Mouse (Mus musculus) lung, postnatal 0 days (tissue): ENCODE measurements at regions not wholly inside any gene's neighbourhood (a gene's known extent, or its start where the extent isn't known, plus 50 kb on each side); places are given as distances from the start of the nearest gene placed in this dataset.

Experiments
- ATAC-seq: fragments of 200-750 bp; cut with Nextera tagmentation; 2 replicates; pipeline ENCODE4 v1.8.0; 2017; ENCODE audit warnings: moderate library complexity
- DNase-seq: peaks from one replicate; pipeline ENCODE4 v3.0.0-alpha.2; 2016; ENCODE audit warnings: low spot score
- H3K27ac ChIP-seq: fragments of 300-500 bp; sonication (generic); 2 replicates; pipeline ENCODE4 v1.5.1; 2014; ENCODE audit warnings: antibody characterized with exemption, mild to moderate bottlenecking, low read length, mixed read lengths
- H3K27me3 ChIP-seq: fragments of 300-500 bp; sonication (generic); replicated peaks from 2 replicates; pipeline ENCODE4 v1.6.1; 2014; ENCODE audit warnings: low read length, mixed read lengths; ENCODE audit not compliant: insufficient read depth
- H3K36me3 ChIP-seq: fragments of 300-500 bp; sonication (generic); 2 replicates; pipeline ENCODE4 v1.6.1; 2014; ENCODE audit warnings: low read length, mixed read lengths; ENCODE audit not compliant: insufficient read depth
- H3K4me1 ChIP-seq: fragments of 300-500 bp; sonication (generic); 2 replicates; pipeline ENCODE4 v1.6.1; 2014; ENCODE audit warnings: antibody characterized with exemption, low read depth, low read length, mixed read lengths; ENCODE audit not compliant: insufficient read depth
- H3K4me2 ChIP-seq: fragments of 300-500 bp; sonication (generic); replicated peaks from 2 replicates; pipeline ENCODE4 v1.6.1; 2014; ENCODE audit warnings: low read depth, mild to moderate bottlenecking, low read length, moderate library complexity, mixed read lengths
- H3K4me3 ChIP-seq: fragments of 300-500 bp; sonication (generic); 2 replicates; pipeline ENCODE4 v1.5.1; 2014; ENCODE audit warnings: low read depth, low read length
- H3K9ac ChIP-seq: fragments of 300-500 bp; sonication (generic); replicated peaks from 2 replicates; pipeline ENCODE4 v1.6.1; 2014; ENCODE audit warnings: low read depth, mild to moderate bottlenecking
- H3K9me3 ChIP-seq: fragments of 300-500 bp; sonication (generic); 2 replicates; pipeline ENCODE4 v1.6.1; 2016; ENCODE audit warnings: low read length, mixed read lengths
- CTCF ChIP-seq: IDR thresholded peaks from 2 replicates; pipeline ENCODE4 v1.5.1; 2016; ENCODE audit warnings: antibody characterized with exemption, mild to moderate bottlenecking
- EP300 ChIP-seq: IDR thresholded peaks from 2 replicates; pipeline ENCODE4 v1.6.1; 2016; ENCODE audit warnings: antibody characterized with exemption, mild to moderate bottlenecking, control low read depth
- WGBS: fragments of 180-500 bp; shearing (Covaris S2); extraction: QIAGEN DNeasy Blood & Tissue Kit; methylation state at CpG from one replicate; pipeline ENCODE4 v1.1.7; 2014; 5-methylcytosine and 5-hydroxymethylcytosine counted together

DNA sequence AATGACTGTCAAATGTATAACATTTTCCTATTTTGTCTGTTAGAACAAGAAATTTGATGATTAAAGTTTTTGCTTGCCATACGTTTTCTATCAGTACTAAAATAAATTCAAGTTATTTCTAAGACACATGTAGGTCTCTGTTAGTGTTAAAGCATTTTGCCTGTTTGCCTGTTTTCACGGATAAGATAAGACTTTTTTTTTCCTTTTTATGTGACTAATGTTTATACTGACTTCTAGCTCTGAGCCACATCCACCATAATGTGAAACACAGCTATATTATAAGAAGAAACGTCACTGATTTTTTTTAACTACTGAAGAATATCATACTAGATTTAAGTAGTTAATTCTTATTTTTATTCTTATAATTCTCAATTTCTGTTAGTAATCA, 1012.6 kb downstream of the Cdh8 start:
- Histone ChIP-seq H3K9ac (no peak overlapping the region), H3K4me2 (no peak overlapping the region), H3K27ac (no peak overlapping the region), H3K27me3 (no peaks in the 10 kb centered on the region), H3K4me1 (no peaks in the 10 kb centered on the region), H3K4me3 (no peak overlapping the region), H3K9me3 (no peaks in the 10 kb centered on the region), H3K36me3 (no peaks in the 10 kb centered on the region)
- ATAC-seq (no peak), DNase-seq (no peak)
- 39% methylated on average over 3 of the region's 3 CpGs for WGBS
- TF ChIP-seq CTCF (no peak), EP300 (no peak)

DNA sequence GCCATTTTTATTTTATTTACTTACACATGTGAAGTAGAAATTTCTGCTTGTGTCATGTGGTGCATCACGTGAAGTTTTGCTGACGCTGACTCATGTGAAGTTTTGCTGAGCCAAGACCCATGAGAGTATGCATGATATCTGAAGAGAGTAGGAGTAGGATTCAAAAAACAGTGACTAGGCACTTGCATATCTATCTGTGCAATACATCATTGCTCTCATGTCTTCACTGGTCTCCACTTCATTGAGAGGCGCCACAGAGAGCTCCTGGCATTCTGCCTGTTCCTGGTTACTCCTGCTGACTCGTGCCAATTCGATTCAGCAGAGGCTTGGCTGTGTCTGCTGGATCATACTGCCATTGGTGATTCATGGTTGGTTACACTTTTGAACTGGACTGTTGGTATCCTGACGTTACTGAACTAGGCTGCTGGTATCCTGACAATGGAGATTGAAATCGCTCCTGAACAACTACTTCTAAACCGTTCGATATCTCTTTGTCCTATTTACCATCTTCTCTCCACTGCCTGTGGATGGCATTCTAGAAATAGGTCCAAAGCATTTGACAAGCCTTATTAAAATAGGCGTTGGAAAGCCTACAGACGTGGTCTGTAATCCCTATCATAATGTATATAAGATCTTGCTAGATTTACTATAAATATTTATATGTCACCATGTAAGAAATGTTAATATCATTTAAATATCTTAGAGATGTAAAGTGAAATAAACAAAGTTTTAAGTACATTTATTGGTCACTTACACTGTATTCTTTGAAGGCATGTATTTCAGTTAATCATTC, 1013.2 kb downstream of the Cdh8 start:
- DNase-seq (no peak), ATAC-seq (no peak)
- H3K9me3 ChIP-seq, result no peaks in the 10 kb centered on the region
- no peak overlapping the region for H3K4me2 ChIP-seq
- no peaks in the 10 kb centered on the region for H3K27me3 ChIP-seq
- H3K9ac ChIP-seq, result no peak overlapping the region
- no peak overlapping the region for H3K4me3 ChIP-seq
- H3K4me1 ChIP-seq, result no peaks in the 10 kb centered on the region
- H3K27ac ChIP-seq, result no peak overlapping the region
- 53% methylated on average over 11 of the region's 11 CpGs for whole genome bisulfite sequencing
- no peaks in the 10 kb centered on the region for H3K36me3 ChIP-seq
- no peak for TF ChIP-seq CTCF
- no peak for TF ChIP-seq EP300

DNA sequence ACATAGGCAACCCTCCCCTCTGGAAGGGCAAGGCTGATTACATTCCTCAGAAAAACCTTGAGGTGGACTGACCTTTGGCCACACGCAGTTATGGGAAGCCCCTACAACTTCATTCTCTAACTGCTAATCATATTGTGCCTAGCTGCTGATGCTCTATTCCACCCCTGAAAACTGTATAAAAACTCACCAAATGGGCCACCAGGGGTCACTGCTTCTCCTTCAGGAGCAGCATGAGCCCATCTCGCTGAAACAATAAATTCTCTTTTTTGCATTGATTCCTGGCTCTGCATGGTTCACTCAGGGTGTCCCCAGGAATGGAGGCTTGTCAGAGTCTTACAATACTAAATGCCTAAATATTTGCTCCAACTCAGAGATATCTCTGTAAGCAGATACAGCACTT, 1034.5 kb downstream of the Cdh8 start:
- no peaks in the 10 kb centered on the region for H3K36me3 ChIP-seq
- DNase-seq (no peak), ATAC-seq (no peak)
- TF ChIP-seq CTCF, result 0 out of 2 replicates have a peak, but pooled peaks have one; percentile 6
- no peak for TF ChIP-seq EP300
- H3K27ac ChIP-seq, result no peak overlapping the region
- H3K9me3 ChIP-seq, result no peaks in the 10 kb centered on the region
- WGBS, result 80% methylated on average over 2 of the region's 2 CpGs
- H3K4me1 ChIP-seq, result no peaks in the 10 kb centered on the region
- no peak overlapping the region for H3K4me2 ChIP-seq
- H3K27me3 ChIP-seq, result no peaks in the 10 kb centered on the region
- no peak overlapping the region for H3K4me3 ChIP-seq
- H3K9ac ChIP-seq, result no peak overlapping the region

- no peak overlapping the region for H3K27ac ChIP-seq
- peak; percentile 66 for DNase-seq
- H3K9me3 ChIP-seq, result no peaks in the 10 kb centered on the region
- H3K4me2 ChIP-seq, result no peak overlapping the region
- no peak overlapping the region for H3K4me3 ChIP-seq
- no peaks in the 10 kb centered on the region for H3K4me1 ChIP-seq
- TF ChIP-seq EP300, result no peak
- TF ChIP-seq CTCF, result no peak
- H3K27me3 ChIP-seq, result no peaks in the 10 kb centered on the region
- no peaks in the 10 kb centered on the region for H3K36me3 ChIP-seq
- WGBS, result 57% methylated on average over 1 of the region's 1 CpGs
- no peak for ATAC-seq
- H3K9ac ChIP-seq, result no peak overlapping the region
Measured at GRCm38 (mm10) chr8:98380387-98380786, 1035.9 kb downstream of the Cdh8 start.

DNA sequence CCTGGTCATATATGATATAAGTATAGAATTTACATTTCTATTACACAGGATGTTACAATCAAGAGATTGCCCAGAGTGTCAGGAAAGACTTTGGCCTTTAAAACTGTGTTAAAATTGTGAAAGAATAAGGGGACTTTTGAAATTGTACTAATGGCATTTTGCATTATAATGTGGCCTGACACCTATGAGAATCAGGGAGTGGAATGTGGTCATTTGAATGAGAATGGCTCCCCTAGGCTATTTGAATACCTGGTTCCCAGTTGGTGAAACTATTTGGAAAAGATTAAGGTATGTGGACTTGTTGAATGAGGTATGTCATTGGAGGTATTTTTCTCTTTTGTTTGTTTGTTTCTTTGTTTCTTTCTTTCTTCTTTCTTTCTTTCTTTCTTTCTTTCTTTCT, 1038.5 kb downstream of the Cdh8 start:
- DNase-seq (no peak), ATAC-seq (no peak)
- Histone ChIP-seq H3K36me3 (no peaks in the 10 kb centered on the region), H3K9ac (no peak overlapping the region), H3K4me3 (no peak overlapping the region), H3K9me3 (no peaks in the 10 kb centered on the region), H3K27ac (no peak overlapping the region), H3K4me1 (no peaks in the 10 kb centered on the region), H3K27me3 (no peaks in the 10 kb centered on the region), H3K4me2 (no peak overlapping the region)
- no peak for TF ChIP-seq EP300
- TF ChIP-seq CTCF, result no peak

GRCm38 (mm10) chr8:98372711-98373420, 1043.4 kb downstream of the Cdh8 start:
- ATAC-seq (peak; percentile 75), DNase-seq (peak; percentile 35)
- no peak overlapping the region for H3K4me3 ChIP-seq
- H3K4me2 ChIP-seq, result no peak overlapping the region
- TF ChIP-seq EP300 (no peak), CTCF (no peak)
- 71% methylated on average over 3 of the region's 4 CpGs for WGBS
- no peak overlapping the region for H3K9ac ChIP-seq
- no peaks in the 10 kb centered on the region for H3K36me3 ChIP-seq
- no peaks in the 10 kb centered on the region for H3K9me3 ChIP-seq
- H3K27ac ChIP-seq, result no peak overlapping the region
- no peaks in the 10 kb centered on the region for H3K27me3 ChIP-seq
- no peaks in the 10 kb centered on the region for H3K4me1 ChIP-seq
